Mouse (Mus musculus): ENCODE data around the gene Cs. TPM values are rescaled to one million over a fixed set of nuclear protein-coding genes. Genes with fewer than 3 reads are reported as not detected.

Gene Cs
- polyA plus RNA-seq, 1 experiment from 2014 or later, result 225 TPM

GRCm38 (mm10) chr10:128368402-128369217 lies 31.1 kb downstream of the Cs start, which contains the start of gene Coq10a:
Gene Coq10a, minus strand, starts transcription at chr10:128368997.
- peak within 1 kb of the TSS; percentile 73 for H3K9ac ChIP-seq (ENCODE audit: low read depth, low read length)
- peaks cover 7% of the 10 kb centered on the region for H3K4me1 ChIP-seq (ENCODE audit: control insufficient read depth, insufficient read depth, low read length)
- H3K9me3 ChIP-seq (ENCODE audit: control insufficient read depth, low read length), result no peaks in the 10 kb centered on the region
- H3K36me3 ChIP-seq (ENCODE audit: control insufficient read depth, insufficient read depth, low read length), result peaks cover 7% of the 10 kb centered on the region
- WGBS, result under 1% methylated on average over 87 of the region's 87 CpGs
- H3K4me3 ChIP-seq (ENCODE audit: low read length), result peak within 1 kb of the TSS; percentile 70
- H3K27me3 ChIP-seq (ENCODE audit: control insufficient read depth, insufficient read depth, low read length), result no peaks in the 10 kb centered on the region
- peak within 1 kb of the TSS; percentile 86 for H3K4me2 ChIP-seq (replicated peaks; ENCODE audit: low read depth, low read length)
- ATAC-seq (ENCODE audit: low FRiP score, low TSS enrichment), result peak; percentile 96
- H3K27ac ChIP-seq (ENCODE audit: low read depth, low read length), result peak within 1 kb of the TSS; percentile 90

DNA sequence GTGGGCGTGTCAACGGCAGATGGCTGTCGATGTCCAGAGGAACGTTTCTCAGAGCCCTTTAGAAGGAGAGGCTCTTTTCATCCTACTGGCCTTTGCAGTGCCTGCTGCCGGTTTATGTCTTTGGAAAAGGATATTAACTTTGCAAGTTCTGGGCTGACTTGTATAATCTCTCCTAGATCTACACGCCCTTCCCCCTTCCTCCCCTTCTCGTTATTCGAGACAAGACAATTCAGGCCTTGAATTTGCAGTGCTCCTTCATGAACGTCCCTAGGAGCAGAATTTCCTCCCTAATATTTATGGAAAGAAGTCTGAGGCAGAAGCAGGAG lies 31.6 kb downstream of the Cs start:
- H3K4me1 ChIP-seq (ENCODE audit: control insufficient read depth, insufficient read depth, low read length), result peaks cover 7% of the 10 kb centered on the region
- H3K36me3 ChIP-seq (ENCODE audit: control insufficient read depth, insufficient read depth, low read length), result peaks cover 3% of the 10 kb centered on the region
- H3K4me2 ChIP-seq (replicated peaks; ENCODE audit: low read depth, low read length), result peak overlapping the region; percentile 86
- ATAC-seq (ENCODE audit: low FRiP score, low TSS enrichment), result no peak
- peak overlapping the region; percentile 73 for H3K9ac ChIP-seq (ENCODE audit: low read depth, low read length)
- no peaks in the 10 kb centered on the region for H3K9me3 ChIP-seq (ENCODE audit: control insufficient read depth, low read length)
- no peaks in the 10 kb centered on the region for H3K27me3 ChIP-seq (ENCODE audit: control insufficient read depth, insufficient read depth, low read length)
- WGBS, result 4% methylated on average over 9 of the region's 9 CpGs
- H3K4me3 ChIP-seq (ENCODE audit: low read length), result peak overlapping the region; percentile 70
- H3K27ac ChIP-seq (ENCODE audit: low read depth, low read length), result peak overlapping the region; percentile 90

- H3K9ac ChIP-seq (ENCODE audit: low read depth, low read length), result peak overlapping the region; percentile 73; the same call in 1 of the 2 replicates
- H3K4me2 ChIP-seq (replicated peaks; ENCODE audit: low read depth, low read length), result peak overlapping the region; percentile 86
- no peaks in the 10 kb centered on the region; the same call in 1 of the 2 replicates for H3K36me3 ChIP-seq (ENCODE audit: control insufficient read depth, insufficient read depth, low read length)
- peak overlapping the region; percentile 90; the same call in 1 of the 2 replicates for H3K27ac ChIP-seq (ENCODE audit: low read depth, low read length)
- no peaks in the 10 kb centered on the region for H3K9me3 ChIP-seq (ENCODE audit: control insufficient read depth, low read length)
- WGBS, result 82% methylated on average over 6 of the region's 6 CpGs
- no peak for ATAC-seq (ENCODE audit: low FRiP score, low TSS enrichment)
- H3K27me3 ChIP-seq (ENCODE audit: control insufficient read depth, insufficient read depth, low read length), result no peaks in the 10 kb centered on the region
- H3K4me3 ChIP-seq (ENCODE audit: low read length), result peak overlapping the region; percentile 70
- H3K4me1 ChIP-seq (ENCODE audit: control insufficient read depth, insufficient read depth, low read length), result peaks cover 7% of the 10 kb centered on the region
Observed at GRCm38 (mm10) chr10:128369599-128369998, 32.1 kb downstream of the Cs start.

- no peaks in the 10 kb centered on the region; the same call in 1 of the 2 replicates for H3K36me3 ChIP-seq (ENCODE audit: control insufficient read depth, insufficient read depth, low read length)
- H3K9me3 ChIP-seq (ENCODE audit: control insufficient read depth, low read length), result no peaks in the 10 kb centered on the region
- no peak overlapping the region for H3K4me3 ChIP-seq (ENCODE audit: low read length)
- no peak overlapping the region for H3K4me2 ChIP-seq (replicated peaks; ENCODE audit: low read depth, low read length)
- H3K9ac ChIP-seq (ENCODE audit: low read depth, low read length), result no peak overlapping the region
- no peak overlapping the region for H3K27ac ChIP-seq (ENCODE audit: low read depth, low read length)
- ATAC-seq (ENCODE audit: low FRiP score, low TSS enrichment), result no peak
- 61% methylated on average over 5 of the region's 6 CpGs for WGBS
- no peaks in the 10 kb centered on the region for H3K27me3 ChIP-seq (ENCODE audit: control insufficient read depth, insufficient read depth, low read length)
- H3K4me1 ChIP-seq (ENCODE audit: control insufficient read depth, insufficient read depth, low read length), result peaks cover 7% of the 10 kb centered on the region
Observed at GRCm38 (mm10) chr10:128370021-128370420, 32.5 kb downstream of the Cs start.

DNA sequence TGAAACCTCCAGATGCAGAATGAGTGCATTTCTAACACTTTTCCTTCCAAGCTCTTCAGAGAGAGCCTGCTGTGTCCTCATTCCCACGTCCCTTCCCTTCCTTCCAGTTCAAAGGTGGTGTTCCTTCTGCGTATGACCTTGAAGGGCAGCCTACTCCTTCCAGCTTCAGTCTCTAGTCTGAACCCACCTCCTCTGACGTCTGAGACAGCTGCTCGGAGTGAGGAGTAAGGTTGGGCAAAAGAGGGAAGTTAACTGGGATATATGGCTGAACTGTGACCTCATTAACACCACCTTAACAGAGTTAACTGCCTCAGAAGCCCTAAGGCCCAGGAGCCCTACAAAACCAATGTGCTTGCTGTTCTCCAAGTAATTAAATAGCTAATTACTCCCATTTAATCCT lies 33.1 kb downstream of the Cs start:
- WGBS, result 23% methylated on average over 4 of the region's 4 CpGs
- Histone ChIP-seq H3K27ac (ENCODE audit: low read depth, low read length) (no peak overlapping the region), H3K36me3 (ENCODE audit: control insufficient read depth, insufficient read depth, low read length) (no peaks in the 10 kb centered on the region), H3K27me3 (ENCODE audit: control insufficient read depth, insufficient read depth, low read length) (no peaks in the 10 kb centered on the region), H3K4me3 (ENCODE audit: low read length) (no peak overlapping the region), H3K9me3 (ENCODE audit: control insufficient read depth, low read length) (no peaks in the 10 kb centered on the region), H3K4me2 (replicated peaks; ENCODE audit: low read depth, low read length) (no peak overlapping the region), H3K9ac (ENCODE audit: low read depth, low read length) (no peak overlapping the region), H3K4me1 (ENCODE audit: control insufficient read depth, insufficient read depth, low read length) (peaks cover 7% of the 10 kb centered on the region)
- ATAC-seq (ENCODE audit: low FRiP score, low TSS enrichment), result no peak

- Histone ChIP-seq H3K4me1 (ENCODE audit: control insufficient read depth, insufficient read depth, low read length) (peaks cover 7% of the 10 kb centered on the region), H3K9ac (ENCODE audit: low read depth, low read length) (no peak overlapping the region), H3K27me3 (ENCODE audit: control insufficient read depth, insufficient read depth, low read length) (no peaks in the 10 kb centered on the region), H3K36me3 (ENCODE audit: control insufficient read depth, insufficient read depth, low read length) (no peaks in the 10 kb centered on the region), H3K4me3 (ENCODE audit: low read length) (no peak overlapping the region), H3K4me2 (replicated peaks; ENCODE audit: low read depth, low read length) (no peak overlapping the region), H3K27ac (ENCODE audit: low read depth, low read length) (no peak overlapping the region), H3K9me3 (ENCODE audit: control insufficient read depth, low read length) (no peaks in the 10 kb centered on the region)
- ATAC-seq (ENCODE audit: low FRiP score, low TSS enrichment), result no peak
- WGBS, result 82% methylated on average over 5 of the region's 5 CpGs
Observed at GRCm38 (mm10) chr10:128372142-128372541, 34.6 kb downstream of the Cs start.

DNA sequence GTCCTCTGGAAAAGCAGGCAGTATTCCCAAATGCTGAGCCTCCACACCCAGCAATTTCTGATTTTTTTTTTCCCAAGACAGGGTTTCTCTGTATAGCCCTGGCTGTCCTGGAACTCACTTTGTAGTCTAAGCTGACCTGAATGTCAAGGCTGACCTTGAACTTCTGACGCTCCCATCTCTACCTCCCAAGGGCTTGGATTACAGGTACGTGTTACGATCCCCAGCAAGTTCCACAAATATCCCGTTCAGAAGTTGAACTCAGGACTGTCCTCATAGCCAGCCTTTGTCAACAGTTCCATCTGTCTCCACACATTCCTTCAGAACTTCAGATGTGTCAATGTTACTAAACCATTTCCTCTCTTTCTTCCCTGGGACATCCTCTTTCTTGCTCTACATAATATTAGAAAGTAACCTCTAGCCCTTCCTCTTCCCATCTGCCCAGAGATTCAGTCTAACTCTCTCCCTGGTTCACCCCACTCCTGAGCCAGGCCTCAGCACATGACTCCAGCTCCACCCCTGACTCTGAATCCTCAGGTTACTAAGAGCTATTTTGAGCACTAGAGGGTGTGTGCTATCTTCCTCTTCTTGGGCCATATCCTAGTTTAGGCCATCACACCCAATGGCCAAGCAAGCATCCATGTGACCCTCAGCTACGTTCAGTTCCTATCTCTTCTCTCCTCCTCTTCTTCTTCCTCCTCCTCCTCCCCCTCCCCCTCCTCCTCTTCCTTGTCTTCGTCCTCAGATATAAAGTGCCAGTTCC lies 35.6 kb downstream of the Cs start:
- Histone ChIP-seq H3K4me2 (replicated peaks; ENCODE audit: low read depth, low read length) (no peak overlapping the region), H3K27me3 (ENCODE audit: control insufficient read depth, insufficient read depth, low read length) (no peaks in the 10 kb centered on the region), H3K9me3 (ENCODE audit: control insufficient read depth, low read length) (no peaks in the 10 kb centered on the region), H3K36me3 (ENCODE audit: control insufficient read depth, insufficient read depth, low read length) (peaks cover 2% of the 10 kb centered on the region; the same call in 1 of the 2 replicates), H3K9ac (ENCODE audit: low read depth, low read length) (no peak overlapping the region), H3K4me1 (ENCODE audit: control insufficient read depth, insufficient read depth, low read length) (peaks cover 5% of the 10 kb centered on the region), H3K27ac (ENCODE audit: low read depth, low read length) (no peak overlapping the region), H3K4me3 (ENCODE audit: low read length) (no peak overlapping the region)
- WGBS, result 76% methylated on average over 6 of the region's 6 CpGs
- no peak for ATAC-seq (ENCODE audit: low FRiP score, low TSS enrichment)

DNA sequence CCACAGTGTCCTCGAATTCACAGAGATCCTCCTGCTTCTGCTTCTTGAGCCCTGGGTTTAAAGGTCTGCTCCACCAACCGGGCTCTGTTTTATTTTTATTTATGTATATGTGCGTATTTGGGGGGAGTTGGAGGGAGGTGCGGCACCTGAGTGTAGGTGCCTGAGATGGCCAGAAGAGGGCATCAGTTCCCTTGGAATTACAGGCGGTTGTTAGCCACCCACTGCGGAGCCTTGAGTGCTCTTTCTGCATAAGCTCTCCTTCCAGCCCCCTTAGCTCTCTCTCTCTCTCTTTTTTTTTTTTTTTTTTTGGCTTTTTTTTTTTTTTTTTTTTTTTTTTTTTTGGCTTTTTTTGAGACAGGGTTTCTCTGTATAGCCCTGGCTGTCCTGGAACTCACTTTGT lies 36.9 kb downstream of the Cs start:
- H3K4me2 ChIP-seq (replicated peaks; ENCODE audit: low read depth, low read length), result no peak overlapping the region
- no peaks in the 10 kb centered on the region for H3K27me3 ChIP-seq (ENCODE audit: control insufficient read depth, insufficient read depth, low read length)
- no peak overlapping the region for H3K27ac ChIP-seq (ENCODE audit: low read depth, low read length)
- no peak for ATAC-seq (ENCODE audit: low FRiP score, low TSS enrichment)
- 85% methylated on average over 6 of the region's 6 CpGs for WGBS
- no peak overlapping the region for H3K9ac ChIP-seq (ENCODE audit: low read depth, low read length)
- H3K9me3 ChIP-seq (ENCODE audit: control insufficient read depth, low read length), result no peaks in the 10 kb centered on the region
- H3K36me3 ChIP-seq (ENCODE audit: control insufficient read depth, insufficient read depth, low read length), result peaks cover 14% of the 10 kb centered on the region
- H3K4me3 ChIP-seq (ENCODE audit: low read length), result no peak overlapping the region
- peaks cover 9% of the 10 kb centered on the region for H3K4me1 ChIP-seq (ENCODE audit: control insufficient read depth, insufficient read depth, low read length)

GRCm38 (mm10) chr10:128376099-128376454 lies 38.5 kb downstream of the Cs start:
- Histone ChIP-seq H3K36me3 (ENCODE audit: control insufficient read depth, insufficient read depth, low read length) (peaks cover 30% of the 10 kb centered on the region), H3K9ac (ENCODE audit: low read depth, low read length) (peak overlapping the region; percentile 99), H3K4me3 (ENCODE audit: low read length) (peak overlapping the region; percentile 98), H3K27ac (ENCODE audit: low read depth, low read length) (peak overlapping the region; percentile 95), H3K27me3 (ENCODE audit: control insufficient read depth, insufficient read depth, low read length) (no peaks in the 10 kb centered on the region), H3K4me1 (ENCODE audit: control insufficient read depth, insufficient read depth, low read length) (peaks cover 9% of the 10 kb centered on the region), H3K4me2 (replicated peaks; ENCODE audit: low read depth, low read length) (peak overlapping the region; percentile 82), H3K9me3 (ENCODE audit: control insufficient read depth, low read length) (no peaks in the 10 kb centered on the region)
- no peak for ATAC-seq (ENCODE audit: low FRiP score, low TSS enrichment)
- WGBS, result 50% methylated on average over 4 of the region's 4 CpGs
